Mouse (Mus musculus) liver, adult 2 months (tissue): ENCODE results near the gene Polr2l. TPM values are rescaled to one million over a fixed set of nuclear protein-coding genes. Genes with fewer than 3 reads are reported as not detected.

Source experiments
- DNase-seq: peaks from one replicate; pipeline ENCODE4 v3.0.0-alpha.2; 2011; ENCODE audit warnings: low read depth, low spot score; ENCODE audit errors: extremely low read depth
- H3K27ac ChIP-seq: fragments of 200-500 bp; replicated peaks from 2 replicates; pipeline ENCODE4 v1.5.1; 2012; ENCODE audit warnings: low read depth, mild to moderate bottlenecking, control low read depth, inconsistent platforms, low read length; ENCODE audit not compliant: insufficient read depth
- H3K27me3 ChIP-seq: fragments of 200-500 bp; 2 replicates; pipeline ENCODE4 v1.6.1; 2012; ENCODE audit warnings: mild to moderate bottlenecking, moderate library complexity, low read length, inconsistent platforms; ENCODE audit not compliant: control insufficient read depth, insufficient read depth
- H3K36me3 ChIP-seq: fragments of 200-500 bp; 2 replicates; pipeline ENCODE4 v1.6.1; 2012; ENCODE audit warnings: low read length, inconsistent platforms; ENCODE audit not compliant: control insufficient read depth, insufficient read depth
- H3K4me1 ChIP-seq: fragments of 200-500 bp; 2 replicates; pipeline ENCODE4 v1.6.1; 2011; ENCODE audit warnings: low read length; ENCODE audit not compliant: control insufficient read depth, insufficient read depth
- H3K4me3 ChIP-seq: fragments of 200-500 bp; 2 replicates; pipeline ENCODE4 v1.5.1; 2011; ENCODE audit warnings: low read depth, mild to moderate bottlenecking, control low read depth, low read length, moderate library complexity; ENCODE audit not compliant: insufficient read depth
- H3K79me2 ChIP-seq: fragments of 200-500 bp; 2 replicates; pipeline ENCODE4 v1.6.1; 2012; ENCODE audit warnings: inconsistent platforms, mild to moderate bottlenecking, low read length, moderate library complexity; ENCODE audit not compliant: control insufficient read depth, insufficient read depth
- H3K9ac ChIP-seq: fragments of 200-500 bp; 2 replicates; pipeline ENCODE4 v1.6.1; 2012; ENCODE audit warnings: low read depth, mild to moderate bottlenecking, control low read depth, inconsistent platforms, low read length
- CTCF ChIP-seq: fragments of 200-500 bp; IDR thresholded peaks from 2 replicates; pipeline ENCODE4 v1.5.1; 2011; ENCODE audit warnings: low read depth, low read length, control low read depth
- POLR2A ChIP-seq: fragments of 200-500 bp; IDR thresholded peaks from 2 replicates; pipeline ENCODE4 v1.6.1; 2011; ENCODE audit warnings: low read length, control low read depth; ENCODE audit not compliant: insufficient read depth; ENCODE audit errors: extremely low read depth
- WGBS: fragments of 180-500 bp; shearing (Covaris S2); methylation state at CpG from one replicate; pipeline ENCODE4 v1.1.7; 2018; 5-methylcytosine and 5-hydroxymethylcytosine counted together
- polyA plus RNA-seq: library from polyadenylated mRNA; depleted of rRNA; stranded (reverse); fragments of >200 nt; gene quantifications from 2 replicates; pipeline ENCODE4 v1.2.3, GENCODE M21; 2012
- total RNA-seq: library from RNA; depleted of rRNA; stranded (reverse); fragments of >200 nt; gene quantifications from 2 replicates; pipeline ENCODE4 v1.2.3, GENCODE M21; 2014

The Polr2l gene
- total and polyA plus RNA-seq, 2 experiments, result 41.1 to 42.8 TPM

DNA sequence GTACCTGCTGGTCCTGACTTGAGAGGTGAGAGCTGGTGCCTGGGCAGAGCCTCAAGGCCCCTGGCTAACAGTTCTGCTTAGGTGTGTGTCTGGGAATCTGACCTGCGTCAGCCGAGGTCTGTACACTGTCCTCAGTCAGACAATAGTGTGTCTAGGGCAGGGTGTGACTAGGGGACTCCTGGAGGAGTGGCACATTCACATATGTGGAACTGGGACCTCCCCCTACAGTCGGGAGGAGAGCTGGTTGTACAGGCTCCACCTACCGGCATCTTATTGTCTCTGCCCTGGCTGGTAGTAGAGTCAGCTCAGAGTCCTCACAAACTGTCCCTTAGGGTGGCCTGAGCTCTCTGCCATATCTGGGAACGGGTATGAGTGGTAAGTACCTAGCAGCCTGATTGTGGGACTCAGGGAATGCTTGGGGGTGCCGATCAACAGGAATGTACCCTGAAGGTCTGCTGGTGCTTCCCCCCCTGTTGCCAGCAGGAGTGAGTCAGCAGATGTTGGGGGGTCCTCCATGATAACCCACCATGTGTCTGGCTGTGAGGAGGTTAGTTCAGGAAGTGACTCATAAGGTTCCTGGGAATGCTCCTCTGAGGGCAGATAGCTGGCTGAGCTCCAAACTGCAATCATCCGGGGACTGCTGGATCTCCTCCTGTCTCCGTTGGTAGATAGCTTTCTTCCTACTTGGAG is 6.3 kb downstream of the Polr2l start:
- Histone ChIP-seq H3K27me3 (no peaks in the 10 kb centered on the region), H3K36me3 (peaks cover 8% of the 10 kb centered on the region; the same call in 1 of the 2 replicates), H3K4me3 (no peak overlapping the region; the same call in 1 of the 2 replicates), H3K9ac (peak overlapping the region; percentile 76), H3K27ac (peak overlapping the region; percentile 57), H3K4me1 (peaks cover 20% of the 10 kb centered on the region), H3K79me2 (0 out of 2 replicates have a peak, but pooled peaks cover 6% of the 10 kb centered on the region)
- TF ChIP-seq POLR2A, result no peak
- peak; percentile 36; the same call in 1 of the 2 replicates for TF ChIP-seq CTCF
- peak; percentile 48 for DNase-seq
- 25% methylated on average over 8 of the region's 8 CpGs for WGBS

DNA sequence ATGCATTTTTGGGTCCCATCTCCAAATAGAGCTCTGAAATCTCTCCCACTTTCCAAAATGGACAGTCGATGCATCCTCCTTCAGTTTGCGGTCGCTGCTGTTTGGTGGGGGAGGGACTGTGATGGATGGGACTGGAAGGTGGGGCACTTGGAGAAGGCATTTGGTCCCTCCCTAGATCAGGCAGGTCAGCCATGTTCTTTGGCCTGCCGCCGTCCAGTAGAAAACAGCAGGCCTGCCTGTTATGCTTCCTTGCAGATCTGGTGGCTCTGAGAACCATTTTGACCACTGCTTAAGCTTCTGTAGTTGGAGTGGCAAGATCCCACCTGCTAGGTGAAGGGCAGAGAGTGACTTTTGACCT is 6.8 kb downstream of the Polr2l start:
- Histone ChIP-seq H3K4me3 (peak overlapping the region; percentile 18; the same call in 1 of the 2 replicates), H3K36me3 (peaks cover 8% of the 10 kb centered on the region; the same call in 1 of the 2 replicates), H3K79me2 (0 out of 2 replicates have a peak, but pooled peaks cover 6% of the 10 kb centered on the region), H3K9ac (peak overlapping the region; percentile 76), H3K4me1 (peaks cover 15% of the 10 kb centered on the region), H3K27me3 (no peaks in the 10 kb centered on the region), H3K27ac (peak overlapping the region; percentile 46)
- no peak for DNase-seq
- 44% methylated on average over 5 of the region's 5 CpGs for WGBS
- TF ChIP-seq CTCF (no peak), POLR2A (no peak)

- H3K4me1 ChIP-seq, result peaks cover 15% of the 10 kb centered on the region
- H3K4me3 ChIP-seq, result peak within 1 kb of the TSS; percentile 74
- H3K36me3 ChIP-seq, result peaks cover 6% of the 10 kb centered on the region; the same call in 1 of the 2 replicates
- no peaks in the 10 kb centered on the region for H3K27me3 ChIP-seq
- TF ChIP-seq CTCF (no peak), POLR2A (peak; percentile 54)
- DNase-seq, result peak; percentile 64
- 0 out of 2 replicates have a peak, but pooled peaks cover 6% of the 10 kb centered on the region for H3K79me2 ChIP-seq
- peak within 1 kb of the TSS; percentile 46 for H3K27ac ChIP-seq
- under 1% methylated on average over 52 of the region's 52 CpGs for WGBS
- H3K9ac ChIP-seq, result peak within 1 kb of the TSS; percentile 76
Observed at GRCm38 (mm10) chr7:141467230-141468030, 7.5 kb downstream of the Polr2l start, which contains the start of gene Cd151. Cd151 (plus strand) TSS chr7:141467392.

DNA sequence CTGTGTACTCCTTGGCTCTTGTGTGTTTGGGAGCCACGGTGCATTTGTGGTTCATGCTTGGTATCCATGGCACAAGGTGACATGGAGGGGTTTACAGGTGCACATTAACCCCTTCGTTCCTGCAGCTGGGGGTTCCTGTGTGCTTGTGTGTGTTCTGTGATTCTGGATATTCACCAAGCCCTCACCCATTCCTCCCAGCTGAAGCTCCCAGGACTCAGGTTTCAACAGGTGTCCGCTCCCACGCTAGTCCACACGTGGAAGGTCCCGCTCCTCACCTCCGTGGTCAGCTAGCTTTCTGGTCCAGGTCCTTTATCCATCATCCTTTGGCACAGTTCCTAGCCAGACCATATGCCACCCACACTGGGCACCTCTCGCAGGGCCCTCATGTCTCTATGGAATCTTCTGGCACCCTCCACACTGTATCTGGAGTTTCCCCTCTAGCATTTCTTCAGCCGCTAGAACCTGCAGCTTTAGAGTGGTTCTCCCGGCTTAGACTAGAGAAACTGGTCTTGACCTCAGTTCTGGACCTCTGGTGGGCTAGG is 8.3 kb downstream of the Polr2l start:
- no peak overlapping the region for H3K4me3 ChIP-seq
- 0 out of 2 replicates have a peak, but pooled peaks cover 6% of the 10 kb centered on the region for H3K79me2 ChIP-seq
- no peak for DNase-seq
- peaks cover 3% of the 10 kb centered on the region; the same call in 1 of the 2 replicates for H3K36me3 ChIP-seq
- H3K9ac ChIP-seq, result peak overlapping the region; percentile 25
- H3K4me1 ChIP-seq, result peaks cover 18% of the 10 kb centered on the region
- WGBS, result 68% methylated on average over 10 of the region's 10 CpGs
- TF ChIP-seq CTCF (no peak), POLR2A (no peak)
- H3K27ac ChIP-seq, result 0 out of 2 replicates have a peak overlapping the region, but pooled peaks have one; percentile 1
- H3K27me3 ChIP-seq, result no peaks in the 10 kb centered on the region

DNA sequence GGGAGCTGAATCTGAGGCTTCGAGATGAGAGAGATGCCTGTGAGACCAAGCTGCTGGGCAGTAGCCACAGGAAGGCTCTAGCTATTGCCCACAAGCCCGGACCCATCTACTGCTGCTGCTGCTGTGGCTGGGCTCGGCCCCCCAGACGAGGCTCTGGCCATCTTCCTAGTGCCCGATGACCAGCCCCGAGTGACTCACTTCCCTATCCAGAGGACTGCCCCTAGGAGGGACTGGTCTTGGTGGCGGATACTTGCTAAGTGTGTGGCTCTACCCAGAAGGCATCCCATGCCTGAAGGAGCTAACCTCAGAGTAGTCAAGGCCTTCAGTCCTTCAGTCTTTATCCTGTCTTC is 8.9 kb downstream of the Polr2l start:
- H3K4me1 ChIP-seq, result peaks cover 18% of the 10 kb centered on the region
- no peak for TF ChIP-seq CTCF
- no peak for TF ChIP-seq POLR2A
- H3K27me3 ChIP-seq, result no peaks in the 10 kb centered on the region
- 77% methylated on average over 7 of the region's 7 CpGs for WGBS
- 0 out of 2 replicates have a peak, but pooled peaks cover 6% of the 10 kb centered on the region for H3K79me2 ChIP-seq
- no peak overlapping the region for H3K4me3 ChIP-seq
- H3K27ac ChIP-seq, result no peak overlapping the region
- no peak overlapping the region for H3K9ac ChIP-seq
- H3K36me3 ChIP-seq, result peaks cover 2% of the 10 kb centered on the region; the same call in 1 of the 2 replicates
- DNase-seq, result no peak
